Mouse (Mus musculus): ENCODE data around the gene Crygd.

- TF ChIP-seq CTCF (IDR thresholded peaks at IDR 0.05; ENCODE audit: low read depth, low read length) (no peak), POLR2A (IDR thresholded peaks at IDR 0.05; ENCODE audit: extremely low read depth, insufficient read depth, low read length) (no peak)
Observed at GRCm38 (mm10) chr1:65052140-65052539, 11.1 kb downstream of the Crygd start.

Measured in liver, adult 2 months (tissue).